Mouse (Mus musculus): ENCODE measurements around the gene Gzmm. TPM values are rescaled to one million over a fixed set of nuclear protein-coding genes. Genes with fewer than 3 reads are reported as not detected.

The Gzmm gene
- total RNA-seq, 2 experiments from 2014 or later: 1.8 to 2.4 TPM

Other genes with a start within 250 kb of the Gzmm start
- gene Vmn2r83, start 220.3 kb upstream of the Gzmm start, total RNA-seq (2014; fragmentation: Nextera tagmentation): not detected in 2 replicates
- gene Vmn2r83, start 220.3 kb upstream of the Gzmm start, total RNA-seq (2017): not detected in 2 replicates
- gene Plpp2, start 155.2 kb upstream of the Gzmm start, total RNA-seq (2014; fragmentation: Nextera tagmentation): 5.4 and 12.2 TPM in 2 replicates
- gene Plpp2, start 155.2 kb upstream of the Gzmm start, total RNA-seq (2017): 3.3 and 3.9 TPM in 2 replicates
- gene Mier2, start 133.8 kb upstream of the Gzmm start, total RNA-seq (2014; fragmentation: Nextera tagmentation): 5.9 and 8.5 TPM in 2 replicates
- gene Mier2, start 133.8 kb upstream of the Gzmm start, total RNA-seq (2017): 2.1 and 12.3 TPM in 2 replicates
- not detected in 2 replicates for gene Theg, start 101.7 kb upstream of the Gzmm start, total RNA-seq (2014; fragmentation: Nextera tagmentation)
- not detected in 2 replicates for gene Theg, start 101.7 kb upstream of the Gzmm start, total RNA-seq (2017)
- not detected in 2 replicates for gene C2cd4c, start 75.0 kb upstream of the Gzmm start, total RNA-seq (2014; fragmentation: Nextera tagmentation)
- gene C2cd4c, start 75.0 kb upstream of the Gzmm start, total RNA-seq (2017): not detected in 2 replicates
- gene Shc2, start 51.1 kb upstream of the Gzmm start, total RNA-seq (2014; fragmentation: Nextera tagmentation): not detected in 2 replicates
- gene Shc2, start 51.1 kb upstream of the Gzmm start, total RNA-seq (2017): not detected in 2 replicates
- gene Odf3l2, start 43.3 kb upstream of the Gzmm start, total RNA-seq (2014; fragmentation: Nextera tagmentation): not detected in 2 replicates
- not detected in 2 replicates for gene Odf3l2, start 43.3 kb upstream of the Gzmm start, total RNA-seq (2017)
- gene Madcam1, start 24.5 kb upstream of the Gzmm start, total RNA-seq (2014; fragmentation: Nextera tagmentation): not detected in 2 replicates
- gene Madcam1, start 24.5 kb upstream of the Gzmm start, total RNA-seq (2017): not detected in 2 replicates
- 8.5 and 10.8 TPM in 2 replicates for gene Tpgs1, start 19.7 kb upstream of the Gzmm start, total RNA-seq (2014; fragmentation: Nextera tagmentation)
- gene Tpgs1, start 19.7 kb upstream of the Gzmm start, total RNA-seq (2017): 2.9 and 4.1 TPM in 2 replicates
- gene Cdc34, start 6.8 kb upstream of the Gzmm start, total RNA-seq (2014; fragmentation: Nextera tagmentation): 134 and 152 TPM in 2 replicates
- 128 and 236 TPM in 2 replicates for gene Cdc34, start 6.8 kb upstream of the Gzmm start, total RNA-seq (2017)
- 361 and 460 TPM in 2 replicates for gene Bsg, start 15.5 kb downstream of the Gzmm start, total RNA-seq (2014; fragmentation: Nextera tagmentation)
- 350 and 443 TPM in 2 replicates for gene Bsg, start 15.5 kb downstream of the Gzmm start, total RNA-seq (2017)
- 0.50 TPM in 1 of 2 replicates, not detected in the other for gene Hcn2, start 27.6 kb downstream of the Gzmm start, total RNA-seq (2014; fragmentation: Nextera tagmentation)
- not detected in 2 replicates for gene Hcn2, start 27.6 kb downstream of the Gzmm start, total RNA-seq (2017)
- 45.2 and 51.7 TPM in 2 replicates for gene Polrmt, start 57.6 kb downstream of the Gzmm start, total RNA-seq (2014; fragmentation: Nextera tagmentation)
- gene Polrmt, start 57.6 kb downstream of the Gzmm start, total RNA-seq (2017): 17.6 and 21.2 TPM in 2 replicates
- gene Fgf22, start 66.1 kb downstream of the Gzmm start, total RNA-seq (2014; fragmentation: Nextera tagmentation): not detected in 2 replicates
- not detected in 2 replicates for gene Fgf22, start 66.1 kb downstream of the Gzmm start, total RNA-seq (2017)
- gene Rnf126, start 77.9 kb downstream of the Gzmm start, total RNA-seq (2014; fragmentation: Nextera tagmentation): 76.0 and 106 TPM in 2 replicates
- gene Rnf126, start 77.9 kb downstream of the Gzmm start, total RNA-seq (2017): 16.2 and 20.8 TPM in 2 replicates
- 0.49 and 0.96 TPM in 2 replicates for gene Fstl3, start 88.3 kb downstream of the Gzmm start, total RNA-seq (2014; fragmentation: Nextera tagmentation)
- gene Fstl3, start 88.3 kb downstream of the Gzmm start, total RNA-seq (2017): 0.66 and 0.80 TPM in 2 replicates
- gene Prss57, start 101.9 kb downstream of the Gzmm start, total RNA-seq (2014; fragmentation: Nextera tagmentation): 2.4 and 7.6 TPM in 2 replicates
- gene Prss57, start 101.9 kb downstream of the Gzmm start, total RNA-seq (2017): 1.7 and 3.5 TPM in 2 replicates
- gene Palm, start 104.6 kb downstream of the Gzmm start, total RNA-seq (2014; fragmentation: Nextera tagmentation): 7.6 and 11.1 TPM in 2 replicates
- gene Palm, start 104.6 kb downstream of the Gzmm start, total RNA-seq (2017): 4.6 and 6.8 TPM in 2 replicates
- not detected in 2 replicates for gene Misp, start 132.0 kb downstream of the Gzmm start, total RNA-seq (2014; fragmentation: Nextera tagmentation)
- not detected in 2 replicates for gene Misp, start 132.0 kb downstream of the Gzmm start, total RNA-seq (2017)
- gene Ptbp1, start 165.4 kb downstream of the Gzmm start, total RNA-seq (2014; fragmentation: Nextera tagmentation): 423 and 470 TPM in 2 replicates
- gene Ptbp1, start 165.4 kb downstream of the Gzmm start, total RNA-seq (2017): 149 and 201 TPM in 2 replicates
- 2.5 and 8.7 TPM in 2 replicates for gene Prtn3, start 185.5 kb downstream of the Gzmm start, total RNA-seq (2014; fragmentation: Nextera tagmentation)
- 0.56 and 5.9 TPM in 2 replicates for gene Prtn3, start 185.5 kb downstream of the Gzmm start, total RNA-seq (2017)
- not detected in 2 replicates for gene Plppr3, start 185.6 kb downstream of the Gzmm start, total RNA-seq (2014; fragmentation: Nextera tagmentation)
- 5.8 and 15.0 TPM in 2 replicates for gene Plppr3, start 185.6 kb downstream of the Gzmm start, total RNA-seq (2017)
- 10.5 TPM in 1 of 2 replicates, not detected in the other for gene Elane, start 197.2 kb downstream of the Gzmm start, total RNA-seq (2014; fragmentation: Nextera tagmentation)
- 0.23 and 1.3 TPM in 2 replicates for gene Elane, start 197.2 kb downstream of the Gzmm start, total RNA-seq (2017)
- not detected in 2 replicates for gene Cfd, start 201.8 kb downstream of the Gzmm start, total RNA-seq (2014; fragmentation: Nextera tagmentation)
- gene Cfd, start 201.8 kb downstream of the Gzmm start, total RNA-seq (2017): not detected in 2 replicates
- 17.1 and 21.7 TPM in 2 replicates for gene Med16, start 219.9 kb downstream of the Gzmm start, total RNA-seq (2014; fragmentation: Nextera tagmentation)
- gene Med16, start 219.9 kb downstream of the Gzmm start, total RNA-seq (2017): 9.7 and 9.8 TPM in 2 replicates
- not detected in 2 replicates for gene Gm26602, start 221.8 kb downstream of the Gzmm start, total RNA-seq (2014; fragmentation: Nextera tagmentation)
- gene Gm26602, start 221.8 kb downstream of the Gzmm start, total RNA-seq (2017): not detected in 2 replicates
- gene Kiss1r, start 228.0 kb downstream of the Gzmm start, total RNA-seq (2014; fragmentation: Nextera tagmentation): 0.31 TPM in 1 of 2 replicates, not detected in the other
- 2.2 TPM in 1 of 2 replicates, not detected in the other for gene Kiss1r, start 228.0 kb downstream of the Gzmm start, total RNA-seq (2017)
- gene R3hdm4, start 232.2 kb downstream of the Gzmm start, total RNA-seq (2014; fragmentation: Nextera tagmentation): 80.3 and 91.7 TPM in 2 replicates
- 35.5 and 38.9 TPM in 2 replicates for gene R3hdm4, start 232.2 kb downstream of the Gzmm start, total RNA-seq (2017)
- 4.4 and 5.9 TPM in 2 replicates for gene Arid3a, start 238.0 kb downstream of the Gzmm start, total RNA-seq (2014; fragmentation: Nextera tagmentation)
- 5.4 and 6.0 TPM in 2 replicates for gene Arid3a, start 238.0 kb downstream of the Gzmm start, total RNA-seq (2017)

Measured in megakaryocyte-erythroid progenitor cell, adult 5-6 weeks (primary cell).